Mouse (Mus musculus): ENCODE results near the gene Bloc1s5.
A peak's percentile ranks its signal among the peaks of the same experiment; 100 is the strongest.
"Not testable (repeated sequence)": the region's sequence is repeated elsewhere in the genome, so short reads cannot be mapped to it uniquely, and the experiment has no call there.

The Bloc1s5 gene

GRCm38 (mm10) chr13:38634800-38635269 is at the start of gene Bloc1s5:
Gene Bloc1s5 (minus strand): TSS chr13:38635109.
- peak; percentile 94 for DNase-seq (ENCODE audit: low spot score)

GRCm38 (mm10) chr13:38672336-38672735 is 37.4 kb upstream of the Bloc1s5 start:
- DNase-seq (ENCODE audit: low spot score), result peak; percentile 13

- DNase-seq (ENCODE audit: low spot score), result not testable (repeated sequence)
These were observed 36.5 kb upstream of the Bloc1s5 start for GRCm38 (mm10) chr13:38671451-38671850.

GRCm38 (mm10) chr13:38670051-38670450 is 35.1 kb upstream of the Bloc1s5 start:
- no peak for DNase-seq (ENCODE audit: low spot score)

GRCm38 (mm10) chr13:38668514-38668913 is 33.6 kb upstream of the Bloc1s5 start:
- DNase-seq (ENCODE audit: low spot score), result peak; percentile 41

- no peak for DNase-seq (ENCODE audit: low spot score)
These were observed 29.8 kb upstream of the Bloc1s5 start for GRCm38 (mm10) chr13:38664753-38665152.

GRCm38 (mm10) chr13:38659524-38660136 is 24.7 kb upstream of the Bloc1s5 start:
- no peak for DNase-seq (ENCODE audit: low spot score)

- peak; percentile 95 for DNase-seq (ENCODE audit: low spot score)
These were observed 23.8 kb upstream of the Bloc1s5 start, which contains the start of gene Eef1e1 for GRCm38 (mm10) chr13:38658528-38659280. Gene Eef1e1 (minus strand): TSS chr13:38659058.

- no peak for DNase-seq (ENCODE audit: low spot score)
These were observed 23.0 kb upstream of the Bloc1s5 start for GRCm38 (mm10) chr13:38657865-38658264.

GRCm38 (mm10) chr13:38650292-38650691 is 15.4 kb upstream of the Bloc1s5 start:
- DNase-seq (ENCODE audit: low spot score), result no peak

- no peak for DNase-seq (ENCODE audit: low spot score)
These were observed 14.2 kb upstream of the Bloc1s5 start for GRCm38 (mm10) chr13:38649069-38649468.

- DNase-seq (ENCODE audit: low spot score), result no peak
These were observed 6.5 kb upstream of the Bloc1s5 start for GRCm38 (mm10) chr13:38641414-38641813.

GRCm38 (mm10) chr13:38640961-38641360 is 6.1 kb upstream of the Bloc1s5 start:
- peak; percentile 32 for DNase-seq (ENCODE audit: low spot score)

- no peak for DNase-seq (ENCODE audit: low spot score)
These were observed 3.8 kb upstream of the Bloc1s5 start for GRCm38 (mm10) chr13:38638694-38639093.

- DNase-seq (ENCODE audit: low spot score), result peak; percentile 38
These were observed 581 bp downstream of the Bloc1s5 start for GRCm38 (mm10) chr13:38634256-38634799.

GRCm38 (mm10) chr13:38633287-38634000 is 1.5 kb downstream of the Bloc1s5 start:
- no peak for DNase-seq (ENCODE audit: low spot score)

GRCm38 (mm10) chr13:38632556-38632955 is 2.4 kb downstream of the Bloc1s5 start:
- DNase-seq (ENCODE audit: low spot score), result no peak

GRCm38 (mm10) chr13:38626229-38626525 is 8.7 kb downstream of the Bloc1s5 start:
- DNase-seq (ENCODE audit: low spot score), result no peak

GRCm38 (mm10) chr13:38625492-38626228 is 9.2 kb downstream of the Bloc1s5 start:
- peak; percentile 59 for DNase-seq (ENCODE audit: low spot score)

GRCm38 (mm10) chr13:38624292-38624902 is 10.5 kb downstream of the Bloc1s5 start:
- DNase-seq (ENCODE audit: low spot score), result no peak

- DNase-seq (ENCODE audit: low spot score), result no peak
These were observed 11.6 kb downstream of the Bloc1s5 start for GRCm38 (mm10) chr13:38623296-38623695.

All from retina, embryonic 14.5 days (tissue).